Mouse (Mus musculus) kidney, postnatal 14 days (tissue): Measurements from ENCODE around the gene Rpl27a.

ENCODE experiments used
- DNase-seq: peaks from one replicate; pipeline ENCODE4 v3.0.0; 2022; ENCODE audit warnings: mixed read lengths

Gene Rpl27a

DNA sequence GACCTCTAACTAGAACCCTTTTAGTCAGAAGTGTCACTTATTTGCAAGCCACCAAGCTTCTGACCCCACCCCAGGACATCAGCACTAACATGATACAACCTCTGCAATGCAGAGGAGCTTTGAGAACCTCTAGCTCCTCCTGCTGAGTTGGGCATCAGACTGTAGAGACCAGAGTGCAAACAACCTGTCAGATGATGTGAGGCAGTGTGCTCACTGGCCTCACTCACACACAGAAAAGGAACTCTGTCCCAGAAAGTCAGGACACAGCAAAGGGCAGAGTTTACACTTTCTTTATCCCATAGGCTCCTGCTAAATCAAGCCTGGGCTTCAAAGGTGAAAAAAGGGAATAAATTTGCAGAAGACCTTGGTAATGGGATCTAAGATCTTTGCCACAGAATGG is 47.4 kb downstream of the Rpl27a start:
- DNase-seq, result no peak

DNA sequence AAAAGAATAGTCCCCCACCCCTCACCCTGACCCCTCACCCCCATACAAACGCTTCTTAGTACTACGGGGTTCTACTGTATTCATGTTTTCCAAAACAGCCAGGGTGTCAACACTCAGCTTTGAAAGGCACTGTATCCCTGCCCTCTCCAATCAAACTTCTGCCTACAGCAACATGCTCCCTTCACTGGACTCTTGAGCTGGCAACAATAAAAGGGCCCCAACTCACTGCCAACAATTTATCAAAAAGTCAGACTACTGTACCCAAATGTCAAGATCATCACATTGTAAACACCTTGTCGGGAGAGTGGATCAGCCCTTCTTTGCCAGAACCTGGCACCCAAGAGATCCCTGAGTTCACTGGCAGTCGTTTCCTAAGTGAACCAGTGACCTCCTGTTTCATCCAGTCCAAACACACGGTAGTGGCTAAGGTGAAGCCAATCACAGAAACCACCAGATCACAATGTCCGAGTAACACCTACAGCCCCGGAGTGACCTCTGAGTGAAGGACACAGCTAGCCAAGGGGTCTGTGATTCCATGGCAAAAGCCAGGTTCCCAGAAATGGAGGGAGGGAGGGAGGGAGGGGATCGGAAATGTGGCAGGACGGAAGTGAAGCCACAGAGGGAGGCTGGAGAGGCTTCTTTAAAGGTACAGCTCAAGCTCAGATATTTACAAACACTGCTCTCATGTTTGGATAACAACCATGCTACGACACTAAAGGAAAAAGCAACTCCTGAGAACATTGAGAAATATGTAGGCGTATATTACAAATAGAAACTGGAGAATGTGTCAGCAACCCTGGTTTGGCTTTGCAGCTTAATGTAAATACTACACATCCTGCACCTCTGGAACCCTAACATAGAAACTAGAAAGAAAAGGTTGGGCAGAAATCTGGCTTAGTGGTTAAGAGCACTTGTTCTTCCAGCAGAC is 48.2 kb downstream of the Rpl27a start:
- peak; percentile 29 for DNase-seq

DNA sequence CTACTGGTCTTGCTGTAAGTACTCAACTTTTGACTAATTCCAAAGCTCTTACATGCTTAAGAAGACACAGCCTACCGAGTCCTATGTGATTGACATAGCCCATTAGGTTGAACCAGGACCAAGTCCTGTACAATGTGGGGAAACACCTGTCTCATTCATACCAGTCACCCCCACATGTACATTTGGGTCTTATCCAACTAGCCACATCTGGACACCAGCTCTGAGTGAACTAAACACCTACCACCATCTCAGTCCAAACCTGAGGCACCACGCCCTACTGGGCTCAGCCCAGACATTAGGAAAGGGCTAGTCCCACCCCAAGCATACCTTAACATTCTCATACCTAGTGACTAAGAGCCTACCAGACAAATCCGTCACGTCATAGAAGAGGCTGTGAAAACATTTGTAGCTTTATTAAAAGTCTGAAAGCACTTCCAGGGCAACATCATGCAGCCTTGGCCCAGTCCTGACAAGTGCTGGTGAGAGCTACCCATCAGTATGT is 49.5 kb downstream of the Rpl27a start:
- DNase-seq, result no peak
